In genomic region chr2:160622646-160623045, GRCm38 (mm10) we compare ENCODE assay signal across 15 mouse cellular contexts. TPM values are rescaled to one million over a fixed set of nuclear protein-coding genes. Genes with fewer than 3 reads are reported as not detected.
DNase-seq lines count a peak whose midpoint lies in the region; ATAC-seq and TF ChIP-seq lines count a peak whose summit lies in the region.
"Had no signal": no experiment of that assay in that cellular context is flagged by ENCODE, and none has a peak within 500 bp of the region (broad histone marks: within the 10 kb centered on the region; RNA-seq: fewer than 3 reads in every experiment).

No protein-coding gene starts in this region.

- no peak overlapping the region for H3K4me3 ChIP-seq in embryonic facial prominence, embryonic 14.5 days (ENCODE audit: low read depth, low read length)
- no peak overlapping the region for H3K4me3 ChIP-seq in embryonic facial prominence, embryonic 10.5 days
- no peak overlapping the region for H3K4me3 ChIP-seq in heart, embryonic 15.5 days
- no peak overlapping the region for H3K4me3 ChIP-seq in lung, embryonic 14.5 days (ENCODE audit: low read depth, low read length)
- no peak overlapping the region for H3K4me3 ChIP-seq in stomach, embryonic 15.5 days (replicated peaks)
- H3K4me3 ChIP-seq: forebrain, embryonic 12.5 days; liver, embryonic 12.5 days; neural tube, embryonic 13.5 days had no signal

- H3K36me3 ChIP-seq in embryonic facial prominence, embryonic 14.5 days (ENCODE audit: control insufficient read depth, insufficient read depth, low read length): no peaks in the 10 kb centered on the region
- H3K36me3 ChIP-seq in embryonic facial prominence, embryonic 10.5 days (replicated peaks): no peaks in the 10 kb centered on the region
- H3K36me3 ChIP-seq in heart, embryonic 15.5 days: no peaks in the 10 kb centered on the region
- H3K36me3 ChIP-seq in lung, embryonic 14.5 days (ENCODE audit: insufficient read depth): no peaks in the 10 kb centered on the region
- no peaks in the 10 kb centered on the region for H3K36me3 ChIP-seq in stomach, embryonic 15.5 days
- H3K36me3 ChIP-seq: forebrain, embryonic 12.5 days; liver, embryonic 12.5 days; neural tube, embryonic 13.5 days had no signal

- no peak overlapping the region for H3K4me2 ChIP-seq in embryonic facial prominence, embryonic 14.5 days (ENCODE audit: low read depth, low read length)
- no peak overlapping the region for H3K4me2 ChIP-seq in heart, embryonic 15.5 days
- peak overlapping the region; percentile 16; the same call in 1 of the 2 replicates for H3K4me2 ChIP-seq in lung, embryonic 14.5 days
- no peak overlapping the region for H3K4me2 ChIP-seq in stomach, embryonic 15.5 days
- H3K4me2 ChIP-seq: forebrain, embryonic 12.5 days; liver, embryonic 12.5 days; neural tube, embryonic 13.5 days had no signal

- 0 out of 2 replicates have a peak, but pooled peaks cover 5% of the 10 kb centered on the region for H3K9me3 ChIP-seq in embryonic facial prominence, embryonic 14.5 days (ENCODE audit: control insufficient read depth, low read length)
- no peaks in the 10 kb centered on the region for H3K9me3 ChIP-seq in embryonic facial prominence, embryonic 10.5 days
- H3K9me3 ChIP-seq in heart, embryonic 15.5 days (replicated peaks): no peaks in the 10 kb centered on the region
- H3K9me3 ChIP-seq in lung, embryonic 14.5 days (ENCODE audit: low read depth, low read length): no peaks in the 10 kb centered on the region
- no peaks in the 10 kb centered on the region for H3K9me3 ChIP-seq in stomach, embryonic 15.5 days
- H3K9me3 ChIP-seq: forebrain, embryonic 12.5 days; liver, embryonic 12.5 days had no signal

- TF ChIP-seq CTCF in lung, embryonic 14.5 days (IDR thresholded peaks at IDR 0.05; ENCODE audit: low read depth): no peak

- H3K27ac ChIP-seq in embryonic facial prominence, embryonic 14.5 days (replicated peaks; ENCODE audit: low read depth, low read length): peak overlapping the region; percentile 76; the same call in 1 of the 2 replicates
- no peak overlapping the region for H3K27ac ChIP-seq in embryonic facial prominence, embryonic 10.5 days (replicated peaks)
- peak overlapping the region; percentile 83 for H3K27ac ChIP-seq in heart, embryonic 15.5 days
- H3K27ac ChIP-seq in lung, embryonic 14.5 days (ENCODE audit: low read depth): peak overlapping the region; percentile 71; the same call in 1 of the 2 replicates
- peak overlapping the region; percentile 51 for H3K27ac ChIP-seq in stomach, embryonic 15.5 days

- peaks cover 22% of the 10 kb centered on the region for H3K4me1 ChIP-seq in embryonic facial prominence, embryonic 14.5 days (ENCODE audit: control insufficient read depth, insufficient read depth, low read length)
- H3K4me1 ChIP-seq in embryonic facial prominence, embryonic 10.5 days: peaks cover 23% of the 10 kb centered on the region
- H3K4me1 ChIP-seq in heart, embryonic 15.5 days (replicated peaks): peaks cover 32% of the 10 kb centered on the region
- H3K4me1 ChIP-seq in lung, embryonic 14.5 days (ENCODE audit: insufficient read depth): peaks cover 18% of the 10 kb centered on the region
- peaks cover 27% of the 10 kb centered on the region for H3K4me1 ChIP-seq in stomach, embryonic 15.5 days

- ATAC-seq in embryonic facial prominence, embryonic 14.5 days (ENCODE audit: low read depth): no peak
- no peak for ATAC-seq in heart, embryonic 15.5 days (replicated peaks; ENCODE audit: insufficient number of reproducible peaks, insufficient read depth, low FRiP score, low read depth)
- ATAC-seq in lung, embryonic 14.5 days (ENCODE audit: insufficient read depth): no peak
- ATAC-seq in stomach, embryonic 15.5 days (ENCODE audit: insufficient read depth, low FRiP score, low read depth): no peak
- ATAC-seq in cerebellum, adult (ENCODE audit: insufficient number of reproducible peaks, low FRiP score, low TSS enrichment): no peak
- ATAC-seq: liver, embryonic 12.5 days had no signal

- no peak overlapping the region for H3K9ac ChIP-seq in embryonic facial prominence, embryonic 14.5 days (ENCODE audit: low read depth, low read length)
- no peak overlapping the region for H3K9ac ChIP-seq in heart, embryonic 15.5 days
- no peak overlapping the region for H3K9ac ChIP-seq in lung, embryonic 14.5 days
- no peak overlapping the region for H3K9ac ChIP-seq in stomach, embryonic 15.5 days
- H3K9ac ChIP-seq: forebrain, embryonic 12.5 days; liver, embryonic 12.5 days; neural tube, embryonic 13.5 days had no signal

- DNase-seq in embryonic facial prominence, embryonic 14.5 days (ENCODE audit: low spot score): no peak
- no peak for DNase-seq in embryonic facial prominence, embryonic 10.5 days (ENCODE audit: low spot score)
- no peak for DNase-seq in heart, postnatal 4 days
- no peak for DNase-seq in lung, embryonic 14.5 days
- DNase-seq in lung, postnatal 10 days: no peak
- DNase-seq: cerebellum, adult 2 months; kidney, postnatal 4 days; thymus, postnatal 25 days had no signal

- no peaks in the 10 kb centered on the region for H3K27me3 ChIP-seq in embryonic facial prominence, embryonic 14.5 days (replicated peaks; ENCODE audit: control insufficient read depth, insufficient read depth, low read length)
- no peaks in the 10 kb centered on the region for H3K27me3 ChIP-seq in embryonic facial prominence, embryonic 10.5 days (replicated peaks; ENCODE audit: low read depth, poor library complexity, severe bottlenecking)
- H3K27me3 ChIP-seq in heart, embryonic 15.5 days: no peaks in the 10 kb centered on the region
- no peaks in the 10 kb centered on the region for H3K27me3 ChIP-seq in lung, embryonic 14.5 days (ENCODE audit: insufficient read depth, low read length)
- no peaks in the 10 kb centered on the region for H3K27me3 ChIP-seq in stomach, embryonic 15.5 days (replicated peaks)
- H3K27me3 ChIP-seq: forebrain, embryonic 12.5 days; megakaryocyte, embryonic 14.5 days; neural tube, embryonic 13.5 days had no signal

- WGBS in embryonic facial prominence, embryonic 14.5 days: 79% methylated on average over 3 of the region's 3 CpGs
- WGBS in embryonic facial prominence, embryonic 10.5 days: 88% methylated on average over 3 of the region's 3 CpGs
- 85% methylated on average over 3 of the region's 3 CpGs for WGBS in heart, embryonic 15.5 days
- 82% methylated on average over 3 of the region's 3 CpGs for WGBS in lung, embryonic 14.5 days
- WGBS in stomach, embryonic 15.5 days: 73% methylated on average over 3 of the region's 3 CpGs

RNA-seq across cellular contexts. Expression of gene Top1, which starts 23.0 kb away (rescaled TPM):
- polyA plus RNA-seq in embryonic facial prominence, embryonic 14.5 days (2014; fragmentation: Nextera tagmentation; extraction: Ambion mirVana): 63.6 and 64.0 TPM in 2 replicates
- polyA plus RNA-seq in embryonic facial prominence, embryonic 10.5 days (2016; fragmentation: Nextera tagmentation; extraction: Ambion mirVana): 115 and 117 TPM in 2 replicates
- 42.8 and 48.1 TPM in 2 replicates for polyA plus RNA-seq in heart, embryonic 15.5 days (2015; fragmentation: Nextera tagmentation; extraction: Ambion mirVana)
- 10 to 100 TPM; 56.2 to 63.2 TPM for total RNA-seq in heart, postnatal 4 days (2021)
- 77.6 and 83.0 TPM in 2 replicates for polyA plus RNA-seq in lung, embryonic 14.5 days (2014; fragmentation: Nextera tagmentation; extraction: Ambion mirVana)
- 69.2 and 76.9 TPM in 2 replicates for polyA plus RNA-seq in stomach, embryonic 15.5 days (2015; fragmentation: Nextera tagmentation; extraction: Ambion mirVana)
